Mouse (Mus musculus) spleen, adult 2 months (tissue): Measurements from ENCODE around the gene Fbln2.

ENCODE experiments used
- CTCF ChIP-seq: fragments of 200-500 bp; IDR thresholded peaks from 2 replicates; pipeline ENCODE4 v1.5.1; 2011; ENCODE audit warnings: mild to moderate bottlenecking, inconsistent platforms; ENCODE audit not compliant: insufficient read depth, insufficient read length, insufficient replicate concordance; ENCODE audit errors: extremely low read depth
- POLR2A ChIP-seq: fragments of 200-500 bp; IDR thresholded peaks from 2 replicates; pipeline ENCODE4 v1.6.1; 2011; ENCODE audit warnings: low read depth, low read length, inconsistent platforms

- TF ChIP-seq POLR2A (no peak), CTCF (no peak)
Observed at GRCm38 (mm10) chr6:91187871-91188270, 24.4 kb upstream of the Fbln2 start.
